Mouse (Mus musculus): ENCODE results near the gene Patl1.
A peak's percentile ranks its signal among the peaks of the same experiment; 100 is the strongest.
"Not testable (repeated sequence)": the region's sequence is repeated elsewhere in the genome, so short reads cannot be mapped to it uniquely, and the experiment has no call there.

Gene Patl1

GRCm38 (mm10) chr19:11966201-11966636 is 54.0 kb downstream of the Patl1 start:
- DNase-seq (ENCODE audit: low spot score in 2 of 2) = peak; percentile 28 to 34

DNA sequence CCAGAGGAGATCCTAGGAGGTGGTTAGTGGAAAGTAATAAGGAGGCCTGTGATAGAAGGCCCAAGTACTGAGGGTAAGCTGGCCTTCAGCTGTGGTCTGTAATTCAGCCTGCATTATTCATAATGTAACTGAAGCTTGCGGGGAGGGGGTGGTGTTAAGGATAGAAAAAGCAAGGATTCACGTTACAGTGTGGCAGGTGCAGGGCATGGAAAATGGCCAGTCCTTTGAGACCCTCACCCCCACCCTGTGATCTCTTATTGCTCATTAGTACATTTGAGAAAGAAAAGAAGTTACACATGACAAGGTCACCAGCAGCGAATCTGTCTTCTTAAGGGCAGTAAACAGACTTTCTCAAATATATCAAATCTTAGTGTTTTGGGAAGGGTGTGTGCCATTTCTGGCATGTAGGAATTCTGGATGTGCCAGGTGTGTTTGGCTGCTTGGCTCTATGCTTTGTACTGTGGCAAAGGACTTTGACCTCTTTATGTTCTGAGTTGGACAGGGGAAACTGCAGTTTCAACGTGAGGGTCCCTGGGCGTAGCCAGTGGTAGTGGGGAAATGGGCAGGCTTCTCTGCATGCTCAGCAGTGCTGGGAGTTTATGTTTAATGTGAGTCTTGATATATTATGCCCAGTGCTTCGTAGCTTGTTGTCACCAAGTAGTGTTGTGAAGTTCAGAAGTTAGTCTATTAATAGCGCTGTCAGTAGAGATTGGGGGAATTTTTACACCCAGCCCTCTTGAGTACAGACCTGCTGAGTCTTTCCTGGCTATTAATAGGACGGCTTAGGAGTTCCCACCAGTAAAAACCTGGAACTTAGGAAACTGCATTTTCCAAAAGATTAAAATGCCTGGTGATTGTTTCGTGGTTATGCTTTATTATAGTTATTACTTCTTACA is 57.2 kb downstream of the Patl1 start:
- DNase-seq (ENCODE audit: low spot score in 2 of 2) = no peak

- no peak for DNase-seq (ENCODE audit: low spot score in 2 of 2)
These were observed 61.5 kb downstream of the Patl1 start for GRCm38 (mm10) chr19:11973511-11974222.

GRCm38 (mm10) chr19:11974223-11974540 is 62.0 kb downstream of the Patl1 start:
- DNase-seq (ENCODE audit: low spot score in 2 of 2) = no peak

DNA sequence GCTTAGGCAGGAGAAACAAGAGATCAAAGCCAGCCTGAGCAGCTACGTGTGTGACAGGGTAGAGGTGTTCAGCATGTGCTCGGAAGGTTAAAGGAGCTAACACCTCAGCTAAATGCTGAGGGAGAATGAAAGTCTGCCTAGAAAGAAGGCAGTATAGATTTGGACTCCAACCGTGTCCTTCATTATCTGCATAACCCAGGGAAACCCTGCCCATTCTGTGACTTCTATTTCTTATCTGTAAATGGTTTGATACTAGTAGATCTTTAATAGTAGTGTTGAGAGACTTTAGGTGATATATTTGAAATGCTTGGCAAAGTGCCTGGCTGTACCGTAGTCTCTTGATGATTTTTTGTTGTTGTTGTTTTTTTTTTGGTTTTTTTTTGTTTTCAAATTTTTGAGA is 63.5 kb downstream of the Patl1 start:
- no peak for DNase-seq (ENCODE audit: low spot score in 2 of 2)

GRCm38 (mm10) chr19:11977363-11977762 is 65.2 kb downstream of the Patl1 start:
- no peak for DNase-seq (ENCODE audit: low spot score in 2 of 2)

DNA sequence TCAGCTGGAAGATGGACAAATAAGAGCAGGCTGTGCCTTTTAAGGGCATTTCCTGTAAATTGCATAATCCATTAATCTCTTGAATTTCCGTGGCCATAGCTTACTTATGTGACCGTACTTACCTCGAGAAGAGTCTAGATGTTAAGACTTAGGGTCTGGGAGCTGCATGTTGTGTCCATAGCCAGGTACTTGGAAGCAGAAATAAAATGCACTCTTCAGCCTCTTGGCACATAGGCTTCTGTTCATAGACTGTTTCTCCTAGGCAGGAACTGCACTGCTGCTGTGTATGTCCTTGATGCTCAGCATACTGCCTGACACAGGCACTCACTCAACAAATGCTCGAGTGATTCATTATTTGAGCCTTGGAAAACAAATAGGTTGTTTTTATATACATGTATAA is 68.3 kb downstream of the Patl1 start:
- DNase-seq (ENCODE audit: low spot score in 2 of 2) = no peak

GRCm38 (mm10) chr19:11984614-11985013 is 72.4 kb downstream of the Patl1 start:
- DNase-seq (ENCODE audit: low spot score in 2 of 2) = not testable (repeated sequence)

- DNase-seq (ENCODE audit: low spot score in 2 of 2) = no peak
These were observed 75.6 kb downstream of the Patl1 start for GRCm38 (mm10) chr19:11987841-11988240.

DNA sequence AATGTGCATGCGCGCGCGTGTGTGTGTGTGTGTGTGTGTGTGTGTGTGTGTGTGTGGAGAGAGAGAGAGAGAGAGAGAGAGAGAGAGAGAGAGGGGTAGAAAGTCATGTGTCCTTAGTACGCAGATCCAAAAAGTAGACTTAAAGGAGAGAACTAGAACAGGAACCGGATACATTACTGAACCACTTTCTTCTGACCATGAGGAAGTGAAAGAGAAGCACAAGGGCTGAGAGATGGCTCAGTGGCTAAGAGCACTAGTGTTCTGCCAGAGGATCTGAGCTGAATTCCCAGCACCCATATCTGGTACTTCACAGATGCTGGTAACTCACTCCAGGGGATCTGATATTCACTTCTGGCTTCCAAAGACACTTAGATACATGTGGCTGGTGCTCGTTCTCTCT is 77.1 kb downstream of the Patl1 start:
- DNase-seq (ENCODE audit: low spot score in 2 of 2) = no peak

- no peak for DNase-seq (ENCODE audit: low spot score in 2 of 2)
These were observed 79.8 kb downstream of the Patl1 start for GRCm38 (mm10) chr19:11992034-11992433.

DNA sequence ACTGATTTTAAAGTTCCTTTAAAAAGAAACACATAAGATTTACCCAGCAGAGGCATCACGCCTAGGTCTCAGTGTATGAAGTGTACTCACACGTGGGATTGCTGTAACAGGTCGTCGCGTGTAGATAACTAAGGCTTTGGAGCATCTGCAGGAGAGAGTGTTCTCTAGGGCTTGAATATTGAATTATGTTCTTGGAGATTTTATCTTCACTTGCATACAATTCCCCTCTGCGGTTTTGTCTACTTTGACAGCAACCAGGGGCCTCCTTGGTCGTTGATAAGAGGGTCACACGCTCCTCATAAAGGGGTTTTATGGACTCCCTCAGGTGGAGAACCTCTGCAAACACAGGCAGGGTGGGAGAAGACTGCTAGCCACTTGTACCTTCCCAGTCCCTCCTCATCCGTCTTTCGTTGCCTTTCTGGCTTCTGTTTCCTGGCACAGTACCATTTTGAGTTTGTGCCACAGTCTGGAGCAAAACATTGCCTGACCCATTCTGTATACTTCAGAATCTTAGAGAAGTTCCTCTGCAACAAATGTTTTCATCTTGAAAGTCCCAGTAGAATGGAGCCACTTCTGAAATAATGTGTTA is 80.3 kb downstream of the Patl1 start:
- no peak for DNase-seq (ENCODE audit: low spot score in 2 of 2)

Data from frontal cortex, postnatal 25 days (tissue).